Comparison of ENCODE assay signal across 8 mouse cellular contexts in genomic region chr11:23894141-23895059, GRCm38 (mm10). TPM values are rescaled to one million over a fixed set of nuclear protein-coding genes. Genes with fewer than 3 reads are reported as not detected.
DNase-seq lines count a peak whose midpoint lies in the region; ATAC-seq and TF ChIP-seq lines count a peak whose summit lies in the region.

No protein-coding gene starts in this region.

- 1% methylated on average over 40 of the region's 48 CpGs for WGBS in forebrain, embryonic 12.5 days
- WGBS in midbrain, embryonic 16.5 days = 1% methylated on average over 48 of the region's 48 CpGs

- peaks cover 11% of the 10 kb centered on the region for H3K4me1 ChIP-seq in forebrain, embryonic 12.5 days
- H3K4me1 ChIP-seq in midbrain, embryonic 16.5 days (ENCODE audit: control insufficient read depth, insufficient read depth, low read length) = peaks cover 15% of the 10 kb centered on the region

- peak overlapping the region; percentile 97 for H3K4me3 ChIP-seq in forebrain, embryonic 12.5 days (replicated peaks)
- peak overlapping the region; percentile 90 for H3K4me3 ChIP-seq in left cerebral cortex, adult 2 months
- peak overlapping the region; percentile 99 for H3K4me3 ChIP-seq in midbrain, embryonic 16.5 days (ENCODE audit: low read depth, low read length)

- H3K9ac ChIP-seq in forebrain, embryonic 12.5 days = peak overlapping the region; percentile 93
- H3K9ac ChIP-seq in midbrain, embryonic 16.5 days (ENCODE audit: low read depth, low read length) = peak overlapping the region; percentile 98

- H3K9me3 ChIP-seq in forebrain, embryonic 12.5 days = no peaks in the 10 kb centered on the region
- H3K9me3 ChIP-seq in midbrain, embryonic 16.5 days (replicated peaks; ENCODE audit: control insufficient read depth, low read length, poor library complexity, severe bottlenecking) = no peaks in the 10 kb centered on the region

- intact Hi-C loops in heart, postnatal 36 days (cut with DNase I) = loop anchor here (5.0 to 10.0 kb wide), 2 partner anchors 58 to 400 kb away; partner anchors contain the start of gene Ahsa2
- intact Hi-C loops in left cerebral cortex, adult 2 months (cut with DNase I) = loop anchor here (1.0 to 5.0 kb wide), 2 partner anchors 58 to 123 kb away; no protein-coding TSS in a partner anchor

- peak; percentile 82 for ATAC-seq in forebrain, embryonic 12.5 days (ENCODE audit: low FRiP score)
- peak; percentile 92 for ATAC-seq in midbrain, embryonic 16.5 days

- peak; percentile 2 for DNase-seq in heart, adult 8-10 months (ENCODE audit: low spot score)
- no peak for DNase-seq in heart, postnatal 36 days
- peak; percentile 20 for DNase-seq in 3T3-L1 (ENCODE audit: low read depth, low spot score)
- peak; percentile 9 for DNase-seq in WW6 (ENCODE audit: low read depth, low spot score)
- no peak for DNase-seq in left cerebral cortex, adult 2 months (ENCODE audit: extremely low spot score in 1 of 2, low spot score in 2 of 2)
- no peak for DNase-seq in right cerebral cortex, adult 18-20 months

- H3K27ac ChIP-seq in forebrain, embryonic 12.5 days = peak overlapping the region; percentile 97
- H3K27ac ChIP-seq in left cerebral cortex, adult 2 months = peak overlapping the region; percentile 93
- peak overlapping the region; percentile 97 for H3K27ac ChIP-seq in midbrain, embryonic 16.5 days (ENCODE audit: low read length)

- no peak; the same call in 1 of the 2 replicates for TF ChIP-seq CTCF in left cerebral cortex, adult 2 months (IDR thresholded peaks at IDR 0.05)

- peaks cover 4% of the 10 kb centered on the region; the same call in 1 of the 2 replicates for H3K27me3 ChIP-seq in forebrain, embryonic 12.5 days
- H3K27me3 ChIP-seq in midbrain, embryonic 16.5 days (ENCODE audit: control insufficient read depth, insufficient read depth, low read depth, low read length) = no peaks in the 10 kb centered on the region

- H3K36me3 ChIP-seq in forebrain, embryonic 12.5 days (replicated peaks) = peaks cover 8% of the 10 kb centered on the region
- H3K36me3 ChIP-seq in midbrain, embryonic 16.5 days (ENCODE audit: control insufficient read depth, insufficient read depth, low read length) = peaks cover 4% of the 10 kb centered on the region

- H3K4me2 ChIP-seq in forebrain, embryonic 12.5 days = peak overlapping the region; percentile 66
- H3K4me2 ChIP-seq in midbrain, embryonic 16.5 days (ENCODE audit: low read length) = peak overlapping the region; percentile 79

RNA-seq across cellular contexts. Expression of gene Papolg, which starts 0.7 kb away (rescaled TPM):
- 1 to 10 TPM; 7.8 to 8.6 (median 8.3) TPM for total RNA-seq in heart, adult 8-10 months (2022)
- total RNA-seq in heart, postnatal 36 days (2021) = 1 to 10 TPM; 7.2 to 7.4 TPM
- 28.7 and 30.5 TPM in 2 replicates for polyA plus RNA-seq in forebrain, embryonic 12.5 days (2016; fragmentation: Nextera tagmentation; extraction: Ambion mirVana)
- total RNA-seq in left cerebral cortex, adult 2 months (2021) = 10 to 100 TPM; 20.5 to 20.8 TPM
- polyA plus RNA-seq in midbrain, embryonic 16.5 days (2015; fragmentation: Nextera tagmentation; extraction: Ambion mirVana) = 21.5 and 22.7 TPM in 2 replicates

Comparison
In these comparisons a context has a peak if more than half of its experiments do, and no peak if none do; other contexts are left out.
1. DNase-seq: peak in heart, adult 8-10 months (single experiment), 3T3-L1 (single experiment) and WW6 (single experiment); none in heart, postnatal 36 days (0 of 2), left cerebral cortex, adult 2 months (0 of 2) and right cerebral cortex, adult 18-20 months (single experiment).
2. Peak in every context shown above with its lines, with median percentiles within 50 percentile points of each other: H3K27ac ChIP-seq and H3K4me3 ChIP-seq.